Mouse (Mus musculus): Measurements from ENCODE around the gene Vmn1r81.

The Vmn1r81 gene

DNA sequence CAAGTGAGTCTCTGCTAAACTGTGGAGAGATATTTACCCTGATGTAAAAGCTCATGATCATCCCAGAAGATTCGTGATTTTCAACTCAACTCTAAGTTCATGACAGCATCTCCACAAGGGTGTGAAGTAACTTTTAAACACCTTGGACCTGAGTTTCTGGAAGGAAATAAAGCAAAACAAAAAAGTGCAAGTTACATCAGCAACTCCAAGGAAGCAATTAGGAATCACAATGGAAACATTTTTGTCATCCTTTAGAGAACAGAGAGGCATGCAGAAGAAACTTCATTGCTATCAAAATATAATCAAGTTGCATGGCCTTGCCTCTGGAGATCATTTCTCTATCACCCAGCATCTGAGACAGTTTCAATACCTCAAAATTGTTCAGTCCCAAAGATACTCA lies at the start of gene Vmn1r81:
TSS of gene Vmn1r81 (minus strand) at position 101 of the 400 bp plus-strand sequence.
- DNase-seq (ENCODE audit: low spot score): no peak

DNA sequence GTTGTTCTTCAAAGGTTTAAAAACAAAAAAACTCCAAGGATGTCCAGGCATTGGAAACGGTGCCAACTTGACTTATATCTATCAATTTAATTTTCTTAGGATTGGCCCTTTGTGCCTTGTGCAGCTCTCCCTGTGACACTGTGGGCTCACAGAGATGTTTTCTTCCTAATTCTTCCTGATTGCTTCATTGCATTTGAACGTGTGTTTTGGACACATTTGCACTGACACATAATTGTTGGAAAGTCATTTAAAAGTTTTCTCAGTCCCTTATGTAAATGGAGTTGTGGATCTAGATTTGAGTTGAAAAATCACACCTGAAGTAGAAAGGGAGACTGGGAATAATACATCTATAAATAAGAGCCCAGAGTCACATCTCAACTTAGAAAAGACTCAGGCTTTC lies 32.1 kb upstream of the Vmn1r81 start, which contains the start of gene Vmn1r82:
TSS of gene Vmn1r82 (plus strand) at position 301 of the 400 bp plus-strand sequence.
- no peak for DNase-seq (ENCODE audit: low spot score)

DNA sequence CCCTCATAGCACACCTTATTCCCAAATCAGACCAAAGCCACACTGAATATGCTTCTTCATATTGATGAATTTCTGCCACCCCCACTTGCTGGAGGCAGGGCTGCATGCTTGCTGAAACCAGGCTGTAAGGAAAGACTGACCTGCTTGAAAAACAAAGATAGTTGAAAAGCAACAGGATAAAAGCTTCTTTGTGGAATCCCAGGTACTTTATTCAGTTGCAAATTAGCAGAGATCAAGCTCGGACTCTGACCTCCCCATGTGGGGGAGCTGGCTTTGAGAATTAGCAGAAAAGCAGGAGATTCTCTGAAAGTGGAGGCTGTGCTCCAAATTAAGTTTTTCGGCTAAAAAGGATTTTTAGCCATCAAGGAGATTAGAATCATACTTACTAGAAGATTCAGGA lies 63.9 kb downstream of the Vmn1r81 start:
- no peak for DNase-seq (ENCODE audit: low spot score)
